Mouse (Mus musculus): ENCODE data around the gene Syt5.
"Not testable (repeated sequence)": the region's sequence is repeated elsewhere in the genome, so short reads cannot be mapped to it uniquely, and the experiment has no call there.

DNA sequence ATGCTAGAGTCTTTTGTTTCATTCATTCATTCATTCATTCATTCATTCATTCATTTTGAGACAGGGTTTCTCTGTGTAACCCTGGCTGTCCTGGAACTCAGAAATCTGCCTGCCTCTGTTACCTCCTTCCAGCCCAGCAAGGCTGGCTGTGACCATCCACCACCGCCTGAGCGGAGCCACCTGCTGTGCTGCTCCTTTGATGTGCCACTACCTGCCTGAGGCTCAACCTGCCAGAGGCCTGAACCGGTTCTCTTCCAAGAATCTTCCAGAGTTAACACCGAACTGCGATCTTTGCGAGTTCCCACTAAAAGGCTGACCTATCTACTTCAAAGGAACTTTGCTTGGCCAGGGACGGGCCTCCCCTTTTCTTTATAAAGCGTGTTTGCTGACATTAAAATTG, 17.2 kb downstream of the Syt5 start:
- not testable (repeated sequence) for TF ChIP-seq CTCF (IDR thresholded peaks at IDR 0.05); POLR2A (IDR thresholded peaks at IDR 0.05; ENCODE audit: insufficient read depth, low read depth, low read length); EP300 (IDR thresholded peaks at IDR 0.05; ENCODE audit: insufficient read depth, low read depth, low read length)

Measured in heart, adult 2 months (tissue).